In the genomic region with DNA sequence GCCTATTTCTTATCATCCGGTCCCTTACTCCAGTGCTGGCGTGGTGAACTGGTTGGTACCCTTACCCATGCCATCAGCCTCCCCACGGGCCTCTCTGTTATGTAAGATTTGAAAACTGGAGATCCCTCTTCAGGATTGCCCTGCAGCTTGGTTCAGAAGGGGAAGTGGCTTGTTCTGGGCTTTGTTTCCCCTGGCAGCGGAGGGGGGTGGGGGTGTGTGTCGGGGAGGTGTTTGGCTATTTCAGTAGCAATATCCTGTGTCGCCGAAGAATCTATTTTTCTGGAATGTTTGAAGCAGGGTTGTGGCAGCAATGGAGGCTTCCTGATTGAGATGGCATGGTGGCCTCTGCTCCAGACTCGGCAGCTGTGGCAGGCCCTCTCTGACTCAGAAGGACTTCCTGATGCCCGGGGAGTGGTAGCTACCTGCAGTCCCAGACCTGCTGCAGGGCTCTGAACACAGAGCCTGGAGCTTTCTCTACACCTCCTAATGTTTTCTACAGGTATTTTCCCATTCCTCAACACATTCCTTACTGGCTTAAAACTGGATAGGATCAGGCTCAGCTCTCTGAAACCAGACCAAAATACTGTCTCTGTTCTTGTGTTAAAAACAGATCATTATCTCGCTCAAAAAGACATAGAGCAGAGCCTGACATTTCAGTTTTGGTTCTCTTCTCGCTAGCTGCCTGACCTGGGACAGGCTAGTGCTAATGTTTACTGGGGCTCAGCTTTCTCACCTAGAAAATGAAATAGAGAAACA, we compare ENCODE assay signal across 8 mouse cellular contexts.
DNase-seq lines count a peak whose midpoint lies in the region; ATAC-seq and TF ChIP-seq lines count a peak whose summit lies in the region.

No protein-coding gene starts in this region.

- H3K27me3 ChIP-seq in hindbrain, embryonic 10.5 days (ENCODE audit: insufficient read depth, poor library complexity, severe bottlenecking): no peaks in the 10 kb centered on the region
- no peaks in the 10 kb centered on the region for H3K27me3 ChIP-seq in liver, postnatal 0 days (ENCODE audit: insufficient read depth, low read length)
- no peaks in the 10 kb centered on the region for H3K27me3 ChIP-seq in neural tube, embryonic 15.5 days (replicated peaks)

- TF ChIP-seq CTCF in liver, postnatal 0 days (IDR thresholded peaks at IDR 0.05; ENCODE audit: low read depth): no peak

- H3K4me3 ChIP-seq in hindbrain, embryonic 10.5 days: no peak overlapping the region
- peak overlapping the region; percentile 2 for H3K4me3 ChIP-seq in liver, postnatal 0 days (ENCODE audit: low read depth, low read length)
- no peak overlapping the region for H3K4me3 ChIP-seq in neural tube, embryonic 15.5 days (replicated peaks)

- no peak for TF ChIP-seq EP300 in liver, postnatal 0 days (IDR thresholded peaks at IDR 0.05; ENCODE audit: low read depth)

- H3K9ac ChIP-seq in liver, postnatal 0 days (replicated peaks): peak overlapping the region; percentile 35
- H3K9ac ChIP-seq in neural tube, embryonic 15.5 days (replicated peaks): no peak overlapping the region

- WGBS in hindbrain, embryonic 10.5 days: 80% methylated on average over 11 of the region's 11 CpGs
- WGBS in liver, postnatal 0 days (ENCODE audit: insufficient replicate concordance): 21% methylated on average over 11 of the region's 11 CpGs
- 83% methylated on average over 11 of the region's 11 CpGs for WGBS in neural tube, embryonic 15.5 days

- H3K4me1 ChIP-seq in hindbrain, embryonic 10.5 days (replicated peaks): peaks cover 47% of the 10 kb centered on the region
- peaks cover 53% of the 10 kb centered on the region for H3K4me1 ChIP-seq in liver, postnatal 0 days (ENCODE audit: insufficient read depth)
- H3K4me1 ChIP-seq in neural tube, embryonic 15.5 days: peaks cover 43% of the 10 kb centered on the region

- H3K9me3 ChIP-seq in hindbrain, embryonic 10.5 days: no peaks in the 10 kb centered on the region
- no peaks in the 10 kb centered on the region for H3K9me3 ChIP-seq in liver, postnatal 0 days (ENCODE audit: low read length)
- no peaks in the 10 kb centered on the region for H3K9me3 ChIP-seq in neural tube, embryonic 15.5 days (replicated peaks)

- H3K36me3 ChIP-seq in hindbrain, embryonic 10.5 days: peaks cover 71% of the 10 kb centered on the region
- H3K36me3 ChIP-seq in liver, postnatal 0 days (replicated peaks; ENCODE audit: insufficient read depth, low read length): no peaks in the 10 kb centered on the region; the same call in 1 of the 2 replicates
- H3K36me3 ChIP-seq in neural tube, embryonic 15.5 days: no peaks in the 10 kb centered on the region

- H3K27ac ChIP-seq in hindbrain, embryonic 10.5 days: peak overlapping the region; percentile 36
- peak overlapping the region; percentile 78 for H3K27ac ChIP-seq in liver, postnatal 0 days (ENCODE audit: low read depth)
- H3K27ac ChIP-seq in neural tube, embryonic 15.5 days (replicated peaks): peak overlapping the region; percentile 56

- peak; percentile 54 for ATAC-seq in CD4-positive, CD25-positive, alpha-beta regulatory T cell, adult 4 months
- peak; percentile 3; the same call in 1 of the 2 replicates for ATAC-seq in liver, postnatal 0 days
- no peak for ATAC-seq in neural tube, embryonic 15.5 days (ENCODE audit: low FRiP score)

- peak overlapping the region; percentile 61 for H3K4me2 ChIP-seq in liver, postnatal 0 days (ENCODE audit: low read depth, low read length)
- no peak overlapping the region for H3K4me2 ChIP-seq in neural tube, embryonic 15.5 days

- peak; percentile 66 for DNase-seq in T-cell, adult 2 months (ENCODE audit: low spot score)
- no peak for DNase-seq in hindbrain, embryonic 10.5 days (ENCODE audit: low spot score)
- DNase-seq in liver, postnatal 0 days: peak; percentile 47
- DNase-seq in cerebellum, adult 8-10 months: no peak
- DNase-seq in cerebellum, postnatal 14 days: no peak
- no peak for DNase-seq in ovary, adult 18-20 months (ENCODE audit: low spot score)

Comparison
In these comparisons a context has a peak if more than half of its experiments do, and no peak if none do; other contexts are left out.
1. DNase-seq: peak in T-cell, adult 2 months (single experiment) and liver, postnatal 0 days (single experiment); none in hindbrain, embryonic 10.5 days (single experiment), cerebellum, adult 8-10 months (single experiment), cerebellum, postnatal 14 days (0 of 2) and ovary, adult 18-20 months (single experiment).
2. Peak in every context shown above with its lines, with median percentiles within 50 percentile points of each other: H3K27ac ChIP-seq.